Mouse (Mus musculus) brain, embryonic 14.5 days (tissue): ENCODE measurements around the gene Serpina3a.

ENCODE experiments used
- CTCF ChIP-seq: fragments of 200-500 bp; IDR thresholded peaks from 2 replicates; pipeline ENCODE4 v1.5.1; 2012; ENCODE audit warnings: inconsistent platforms, mild to moderate bottlenecking, moderate library complexity, borderline replicate concordance; ENCODE audit not compliant: insufficient read depth, insufficient read length; ENCODE audit errors: extremely low read depth
- POLR2A ChIP-seq: fragments of 200-500 bp; IDR thresholded peaks from 2 replicates; pipeline ENCODE4 v1.6.1; 2012; ENCODE audit warnings: mild to moderate bottlenecking, inconsistent platforms, borderline replicate concordance; ENCODE audit not compliant: poor library complexity, insufficient read depth, insufficient read length, severe bottlenecking; ENCODE audit errors: extremely low read depth

DNA sequence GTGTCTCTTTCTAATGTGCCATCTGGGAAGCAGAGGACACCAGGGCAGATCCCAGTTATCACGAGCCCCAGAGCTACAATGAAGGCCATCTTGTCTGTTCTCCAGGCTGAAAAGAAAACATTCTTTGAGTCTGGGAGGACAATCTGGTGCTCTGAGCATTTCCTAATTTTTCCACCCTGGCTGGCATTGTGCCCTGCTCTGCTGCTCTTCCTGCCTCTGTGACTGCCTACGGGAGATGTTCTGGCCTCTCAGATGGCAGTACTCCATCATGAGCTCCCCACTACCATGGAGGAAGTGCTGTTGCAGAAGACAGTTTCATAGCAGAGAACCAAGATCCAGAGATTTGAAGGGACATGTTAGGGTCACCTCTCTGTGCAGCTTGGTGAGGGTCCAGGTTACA lies 39.5 kb downstream of the Serpina3a start:
- no peak for TF ChIP-seq POLR2A
- no peak for TF ChIP-seq CTCF
